Mouse (Mus musculus): Measurements from ENCODE around the gene Reg2. TPM values are rescaled to one million over a fixed set of nuclear protein-coding genes. Genes with fewer than 3 reads are reported as not detected.
"Not testable (repeated sequence)": the region's sequence is repeated elsewhere in the genome, so short reads cannot be mapped to it uniquely, and the experiment has no call there.

The Reg2 gene
- under 1 TPM in 1 of 2 experiments, not detected in 1; 0.92 TPM for total RNA-seq (2021)
- long read RNA-seq, experiment 1, result 0 reads
- long read RNA-seq, experiment 2, result 0 reads

- not testable (repeated sequence) for DNase-seq (ENCODE audit: low spot score in 2 of 2)
Measured at GRCm38 (mm10) chr6:78395323-78395722, at the start of gene Reg2. Gene Reg2, plus strand, starts transcription at chr6:78395623.

- DNase-seq (ENCODE audit: low spot score in 2 of 2), result no peak
Measured at GRCm38 (mm10) chr6:78361971-78362563, 33.4 kb upstream of the Reg2 start.

- DNase-seq (ENCODE audit: low spot score in 2 of 2), result no peak
Measured at GRCm38 (mm10) chr6:78370357-78370756, 25.1 kb upstream of the Reg2 start, which contains the start of gene Reg3b. Gene Reg3b, plus strand, starts transcription at chr6:78370657.

GRCm38 (mm10) chr6:78378765-78379164 lies 16.7 kb upstream of the Reg2 start, which contains the start of gene Reg3d:
Gene Reg3d, minus strand, starts transcription at chr6:78378865.
- no peak for DNase-seq (ENCODE audit: low spot score in 2 of 2)

GRCm38 (mm10) chr6:78380409-78380808 lies 15.0 kb upstream of the Reg2 start, which contains the start of gene Reg3a:
Gene Reg3a, plus strand, starts transcription at chr6:78380709.
- DNase-seq (ENCODE audit: low spot score in 2 of 2), result no peak

GRCm38 (mm10) chr6:78385609-78386008 lies 9.8 kb upstream of the Reg2 start:
- DNase-seq (ENCODE audit: low spot score in 2 of 2), result no peak

- DNase-seq (ENCODE audit: low spot score in 2 of 2), result not testable (repeated sequence)
Measured at GRCm38 (mm10) chr6:78422411-78422810, 27.0 kb downstream of the Reg2 start, which contains the start of gene Reg1. Gene Reg1, plus strand, starts transcription at chr6:78422711.

- DNase-seq (ENCODE audit: low spot score in 2 of 2), result no peak
Measured at GRCm38 (mm10) chr6:78425497-78425896, 30.1 kb downstream of the Reg2 start.

GRCm38 (mm10) chr6:78447202-78447601 lies 51.8 kb downstream of the Reg2 start:
- DNase-seq (ENCODE audit: low spot score in 2 of 2), result no peak

- DNase-seq (ENCODE audit: low spot score in 2 of 2), result no peak
Measured at GRCm38 (mm10) chr6:78448409-78448808, 53.0 kb downstream of the Reg2 start.

GRCm38 (mm10) chr6:78452804-78453203 lies 57.4 kb downstream of the Reg2 start:
- DNase-seq (ENCODE audit: low spot score in 2 of 2), result no peak

Other genes with a start within 250 kb of the Reg2 start
- gene Reg3b, start 25.0 kb upstream of the Reg2 start, total RNA-seq (2021), result not detected
- 1 to 10 TPM in 1 of 2 experiments, not detected in 1; 4.6 TPM for gene Reg3d, start 16.8 kb upstream of the Reg2 start, total RNA-seq (2021)
- not detected for gene Reg3a, start 14.9 kb upstream of the Reg2 start, total RNA-seq (2021)
- gene Reg1, start 27.1 kb downstream of the Reg2 start, total RNA-seq (2021), result 100 to 1,000 TPM in 1 of 2 experiments, not detected in 1; 530 TPM
- gene Reg3g, start 73.2 kb downstream of the Reg2 start, total RNA-seq (2021), result not detected